In genomic region chr5:103291691-103292090, GRCm38 (mm10) we compare ENCODE assay signal across 31 mouse cellular contexts.
"Had no signal": no experiment of that assay in that cellular context is flagged by ENCODE, and none has a peak within 500 bp of the region (broad histone marks: within the 10 kb centered on the region; RNA-seq: fewer than 3 reads in every experiment).

No protein-coding gene starts in this region.

- H3K4me2 ChIP-seq: limb, embryonic 12.5 days; limb, embryonic 13.5 days; limb, embryonic 15.5 days; liver, embryonic 11.5 days; liver, embryonic 13.5 days; liver, embryonic 15.5 days; lung, embryonic 14.5 days; lung, embryonic 15.5 days; midbrain, embryonic 11.5 days; midbrain, embryonic 12.5 days; midbrain, embryonic 13.5 days; midbrain, embryonic 15.5 days had no signal

- H3K27ac ChIP-seq: left cerebral cortex, adult 2 months; limb, embryonic 10.5 days; limb, embryonic 12.5 days; limb, embryonic 13.5 days; limb, embryonic 15.5 days; liver, embryonic 13.5 days; liver, embryonic 14.5 days; liver, embryonic 15.5 days; lung, embryonic 15.5 days; macrophage; midbrain, embryonic 10.5 days; midbrain, embryonic 12.5 days; midbrain, embryonic 13.5 days; midbrain, embryonic 15.5 days had no signal

- DNase-seq: left cerebral cortex, postnatal 4 days; liver; liver, embryonic 13.5 days; lung, adult 18-20 months; lung, adult 2 months; lung, embryonic 14.5 days; lung, postnatal 10 days; lung, postnatal 14 days; lung, postnatal 36 days; lung, postnatal 4 days; midbrain, embryonic 14.5 days had no signal

- H3K4me1 ChIP-seq: limb, embryonic 10.5 days; limb, embryonic 12.5 days; limb, embryonic 13.5 days; limb, embryonic 15.5 days; liver, embryonic 13.5 days; liver, embryonic 15.5 days; lung, embryonic 15.5 days; megakaryocyte, embryonic 14.5 days; midbrain, embryonic 10.5 days; midbrain, embryonic 12.5 days had no signal

- H3K9me3 ChIP-seq: limb, embryonic 10.5 days; limb, embryonic 12.5 days; limb, embryonic 13.5 days; limb, embryonic 15.5 days; liver, embryonic 13.5 days; liver, embryonic 15.5 days; lung, embryonic 15.5 days; midbrain, embryonic 10.5 days; midbrain, embryonic 12.5 days; midbrain, embryonic 13.5 days; midbrain, embryonic 15.5 days had no signal

- H3K9ac ChIP-seq: limb, embryonic 12.5 days; limb, embryonic 13.5 days; limb, embryonic 15.5 days; liver, embryonic 13.5 days; liver, embryonic 14.5 days; liver, embryonic 15.5 days; liver, postnatal 0 days; lung, embryonic 14.5 days; lung, embryonic 15.5 days; midbrain, embryonic 12.5 days; midbrain, embryonic 13.5 days; midbrain, embryonic 15.5 days had no signal

- H3K4me3 ChIP-seq: left cerebral cortex, adult 2 months; limb, embryonic 10.5 days; limb, embryonic 12.5 days; limb, embryonic 13.5 days; limb, embryonic 15.5 days; liver, embryonic 13.5 days; liver, embryonic 15.5 days; lung, embryonic 15.5 days; megakaryocyte, embryonic 14.5 days; midbrain, embryonic 10.5 days; midbrain, embryonic 12.5 days; midbrain, embryonic 13.5 days; midbrain, embryonic 15.5 days; myocyte had no signal

- H3K36me3 ChIP-seq: limb, embryonic 10.5 days; limb, embryonic 12.5 days; limb, embryonic 13.5 days; limb, embryonic 15.5 days; liver, embryonic 13.5 days; liver, embryonic 15.5 days; lung, embryonic 15.5 days; midbrain, embryonic 10.5 days; midbrain, embryonic 12.5 days; midbrain, embryonic 13.5 days; midbrain, embryonic 15.5 days had no signal

- H3K27me3 ChIP-seq: limb, embryonic 12.5 days; limb, embryonic 13.5 days; limb, embryonic 15.5 days; liver, embryonic 13.5 days; liver, embryonic 15.5 days; lung, embryonic 15.5 days; megakaryocyte, embryonic 14.5 days; midbrain, embryonic 12.5 days; midbrain, embryonic 13.5 days; midbrain, embryonic 15.5 days had no signal

- ATAC-seq: lung, postnatal 0 days; midbrain, embryonic 13.5 days; midbrain, embryonic 15.5 days; midbrain, embryonic 16.5 days had no signal
